Mouse (Mus musculus) small intestine, adult 2 months (tissue): Measurements from ENCODE around the gene Greb1.

Experiments
- CTCF ChIP-seq: fragments of 200-500 bp; IDR thresholded peaks from 2 replicates; pipeline ENCODE4 v1.5.1; 2012; ENCODE audit warnings: low read depth, mild to moderate bottlenecking, control low read depth, inconsistent platforms, low read length, moderate library complexity, mixed read lengths; ENCODE audit not compliant: insufficient replicate concordance, insufficient read length; ENCODE audit errors: extremely low read depth
- POLR2A ChIP-seq: fragments of 200-500 bp; IDR thresholded peaks from 2 replicates; pipeline ENCODE4 v1.6.1; 2012; ENCODE audit warnings: low read depth, mild to moderate bottlenecking, control low read depth, inconsistent platforms, low read length, moderate library complexity

GRCm38 (mm10) chr12:16768251-16768650 lies 32.4 kb downstream of the Greb1 start:
- no peak for TF ChIP-seq POLR2A
- TF ChIP-seq CTCF: no peak
